Mouse (Mus musculus): ENCODE measurements at regions not wholly inside any gene's neighbourhood (a gene's known extent, or its start where the extent isn't known, plus 50 kb on each side); places are given as distances from the start of the nearest gene placed in this dataset.
A peak's percentile ranks its signal among the peaks of the same experiment; 100 is the strongest.

DNA sequence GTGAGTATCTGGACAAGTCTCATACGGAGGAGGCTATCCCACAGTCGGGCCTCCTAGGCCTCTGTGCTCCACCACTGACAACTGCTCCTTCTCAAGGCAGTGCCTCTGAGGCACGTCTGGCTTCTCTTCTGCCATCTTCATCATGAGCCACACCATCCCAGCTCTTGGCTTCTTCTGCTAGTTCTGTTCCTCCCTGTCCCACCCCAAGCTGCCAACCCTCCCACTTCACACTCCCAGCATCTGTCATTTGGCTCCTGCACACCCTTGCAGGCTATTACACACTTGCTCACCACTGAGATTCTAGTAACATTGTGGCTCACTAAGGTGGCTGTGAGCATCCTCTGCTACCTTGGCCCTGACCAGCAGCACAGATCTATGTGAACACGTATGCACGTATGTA, 221.1 kb upstream of the Slc16a7 start:
- Histone ChIP-seq H3K4me1 (replicated peaks) (no peaks in the 10 kb centered on the region; the same call in 1 of the 2 replicates), H3K9ac (no peak overlapping the region), H3K4me2 (no peak overlapping the region), H3K9me3 (no peaks in the 10 kb centered on the region), H3K36me3 (no peaks in the 10 kb centered on the region), H3K27ac (replicated peaks) (no peak overlapping the region), H3K4me3 (no peak overlapping the region), H3K27me3 (no peaks in the 10 kb centered on the region)
- ATAC-seq (ENCODE audit: low FRiP score, low read depth): no peak
- 82% methylated on average over 5 of the region's 5 CpGs for WGBS

GRCm38 (mm10) chr10:125612773-125613172, 223.5 kb upstream of the Slc16a7 start:
- Histone ChIP-seq H3K4me3 (no peak overlapping the region), H3K4me2 (no peak overlapping the region), H3K27ac (replicated peaks) (no peak overlapping the region), H3K9me3 (no peaks in the 10 kb centered on the region), H3K9ac (no peak overlapping the region), H3K4me1 (replicated peaks) (no peaks in the 10 kb centered on the region; the same call in 1 of the 2 replicates), H3K27me3 (no peaks in the 10 kb centered on the region), H3K36me3 (no peaks in the 10 kb centered on the region)
- 89% methylated on average over 6 of the region's 6 CpGs for WGBS
- ATAC-seq (ENCODE audit: low FRiP score, low read depth): no peak

GRCm38 (mm10) chr10:125621376-125621775, 232.1 kb upstream of the Slc16a7 start:
- ATAC-seq (ENCODE audit: low FRiP score, low read depth): no peak
- H3K9me3 ChIP-seq: no peaks in the 10 kb centered on the region
- no peak overlapping the region for H3K4me3 ChIP-seq
- no peaks in the 10 kb centered on the region for H3K27me3 ChIP-seq
- H3K4me2 ChIP-seq: no peak overlapping the region
- H3K36me3 ChIP-seq: no peaks in the 10 kb centered on the region
- H3K9ac ChIP-seq: no peak overlapping the region
- peaks cover 5% of the 10 kb centered on the region for H3K4me1 ChIP-seq (replicated peaks)
- H3K27ac ChIP-seq (replicated peaks): no peak overlapping the region
- 61% methylated on average over 6 of the region's 6 CpGs for WGBS

- H3K9me3 ChIP-seq: no peaks in the 10 kb centered on the region
- no peak overlapping the region for H3K27ac ChIP-seq (replicated peaks)
- no peak overlapping the region for H3K9ac ChIP-seq
- H3K27me3 ChIP-seq: no peaks in the 10 kb centered on the region
- 11% methylated on average over 7 of the region's 7 CpGs for WGBS
- H3K4me1 ChIP-seq (replicated peaks): peaks cover 5% of the 10 kb centered on the region
- no peak for ATAC-seq (ENCODE audit: low FRiP score, low read depth)
- H3K4me2 ChIP-seq: 0 out of 2 replicates have a peak overlapping the region, but pooled peaks have one; percentile 4
- no peak overlapping the region for H3K4me3 ChIP-seq
- no peaks in the 10 kb centered on the region for H3K36me3 ChIP-seq
Measured at GRCm38 (mm10) chr10:125623836-125624235, 234.6 kb upstream of the Slc16a7 start.

DNA sequence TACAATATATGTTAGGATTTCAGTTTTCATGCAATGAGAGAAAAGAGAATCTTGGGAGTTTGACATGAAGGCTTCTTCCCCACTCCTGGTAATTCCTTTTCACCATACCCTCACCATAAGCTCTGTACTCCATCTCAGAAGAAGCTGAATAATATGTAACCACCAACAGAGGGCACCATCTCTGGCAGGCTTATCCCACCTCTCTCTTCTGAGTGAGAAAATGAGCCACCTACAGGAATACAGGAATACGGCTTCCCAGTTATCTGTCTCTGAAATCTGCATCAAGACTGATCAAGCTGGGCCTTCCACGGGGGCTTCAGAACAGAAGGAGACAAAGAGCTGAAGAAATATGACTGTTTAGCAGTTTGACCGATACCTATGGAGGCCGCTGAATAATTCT, 278.6 kb upstream of the Slc16a7 start:
- Histone ChIP-seq H3K9ac (no peak overlapping the region), H3K36me3 (no peaks in the 10 kb centered on the region), H3K9me3 (no peaks in the 10 kb centered on the region), H3K4me2 (no peak overlapping the region), H3K27me3 (no peaks in the 10 kb centered on the region), H3K4me3 (no peak overlapping the region), H3K4me1 (replicated peaks) (no peaks in the 10 kb centered on the region), H3K27ac (replicated peaks) (no peak overlapping the region)
- ATAC-seq (ENCODE audit: low FRiP score, low read depth): no peak
- 93% methylated on average over 4 of the region's 4 CpGs for WGBS

- no peak overlapping the region for H3K4me3 ChIP-seq
- no peaks in the 10 kb centered on the region for H3K36me3 ChIP-seq
- H3K27ac ChIP-seq (replicated peaks): no peak overlapping the region
- no peak for ATAC-seq (ENCODE audit: low FRiP score, low read depth)
- H3K27me3 ChIP-seq: no peaks in the 10 kb centered on the region
- H3K4me2 ChIP-seq: no peak overlapping the region
- H3K4me1 ChIP-seq (replicated peaks): 0 out of 2 replicates have a peak, but pooled peaks cover 3% of the 10 kb centered on the region
- H3K9me3 ChIP-seq: no peaks in the 10 kb centered on the region
- H3K9ac ChIP-seq: no peak overlapping the region
- WGBS: 43% methylated on average over 11 of the region's 11 CpGs
Measured at GRCm38 (mm10) chr10:125673637-125674036, 284.4 kb upstream of the Slc16a7 start.

DNA sequence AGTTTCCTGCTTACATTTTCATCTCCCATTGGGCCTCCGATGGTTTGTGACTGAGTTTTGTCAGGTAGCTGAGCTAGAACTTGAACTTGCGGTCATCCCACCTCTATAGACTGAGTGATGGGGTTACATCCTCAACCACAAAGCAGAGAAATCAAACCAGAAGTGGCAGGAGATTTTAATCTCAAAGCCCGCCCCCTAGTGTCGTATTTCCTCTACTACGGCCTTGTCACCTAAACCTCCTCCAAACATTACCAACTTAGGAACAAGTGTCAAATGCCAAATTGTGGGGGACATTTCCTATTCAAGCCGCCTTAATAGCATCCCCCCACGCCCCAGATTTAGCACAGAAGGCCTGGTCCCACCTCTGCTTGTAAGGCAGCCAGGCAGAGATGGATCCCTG, 286.3 kb upstream of the Lrig3 start:
- H3K36me3 ChIP-seq: no peaks in the 10 kb centered on the region
- no peaks in the 10 kb centered on the region for H3K4me1 ChIP-seq (replicated peaks)
- H3K27me3 ChIP-seq: no peaks in the 10 kb centered on the region
- ATAC-seq (ENCODE audit: low FRiP score, low read depth): no peak
- H3K9me3 ChIP-seq: no peaks in the 10 kb centered on the region
- WGBS: 80% methylated on average over 7 of the region's 7 CpGs
- H3K4me3 ChIP-seq: no peak overlapping the region
- no peak overlapping the region for H3K27ac ChIP-seq (replicated peaks)
- no peak overlapping the region for H3K4me2 ChIP-seq
- no peak overlapping the region for H3K9ac ChIP-seq

DNA sequence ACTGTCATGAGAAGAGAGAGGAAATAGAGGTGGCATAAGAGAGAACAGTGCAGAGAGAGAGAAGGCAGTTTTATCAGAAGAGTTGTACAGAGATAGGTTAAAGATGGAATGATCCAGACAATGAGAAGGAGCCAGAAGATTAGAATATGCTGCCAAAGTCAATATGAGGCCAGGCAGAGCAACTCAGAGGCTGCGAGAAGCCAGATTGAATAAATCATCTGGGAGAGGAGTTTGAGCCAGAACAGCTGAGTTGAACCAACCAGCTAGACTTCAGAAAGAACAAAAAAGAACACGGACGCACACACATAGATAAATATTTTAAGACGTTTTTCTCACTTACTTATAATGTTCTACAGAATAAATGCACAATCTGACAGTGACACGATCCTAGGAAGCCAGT, 280.8 kb upstream of the Lrig3 start:
- Histone ChIP-seq H3K9ac (no peak overlapping the region), H3K27me3 (no peaks in the 10 kb centered on the region), H3K4me1 (replicated peaks) (no peaks in the 10 kb centered on the region), H3K4me2 (no peak overlapping the region), H3K4me3 (no peak overlapping the region), H3K27ac (replicated peaks) (no peak overlapping the region), H3K9me3 (no peaks in the 10 kb centered on the region), H3K36me3 (no peaks in the 10 kb centered on the region)
- 94% methylated on average over 5 of the region's 5 CpGs for WGBS
- no peak for ATAC-seq (ENCODE audit: low FRiP score, low read depth)

- Histone ChIP-seq H3K27me3 (no peaks in the 10 kb centered on the region), H3K36me3 (no peaks in the 10 kb centered on the region), H3K4me2 (0 out of 2 replicates have a peak overlapping the region, but pooled peaks have one; percentile 7), H3K9me3 (no peaks in the 10 kb centered on the region), H3K4me3 (no peak overlapping the region), H3K4me1 (replicated peaks) (no peaks in the 10 kb centered on the region), H3K9ac (no peak overlapping the region), H3K27ac (replicated peaks) (no peak overlapping the region)
- no peak for ATAC-seq (ENCODE audit: low FRiP score, low read depth)
- WGBS: 38% methylated on average over 7 of the region's 7 CpGs
Measured at GRCm38 (mm10) chr10:125693505-125693904, 272.5 kb upstream of the Lrig3 start.

GRCm38 (mm10) chr10:125696159-125696558, 269.8 kb upstream of the Lrig3 start:
- no peak for ATAC-seq (ENCODE audit: low FRiP score, low read depth)
- WGBS: 91% methylated on average over 5 of the region's 5 CpGs
- Histone ChIP-seq H3K36me3 (no peaks in the 10 kb centered on the region), H3K4me1 (replicated peaks) (no peaks in the 10 kb centered on the region), H3K27ac (replicated peaks) (no peak overlapping the region), H3K4me2 (no peak overlapping the region), H3K9me3 (no peaks in the 10 kb centered on the region), H3K27me3 (no peaks in the 10 kb centered on the region), H3K9ac (no peak overlapping the region), H3K4me3 (no peak overlapping the region)

DNA sequence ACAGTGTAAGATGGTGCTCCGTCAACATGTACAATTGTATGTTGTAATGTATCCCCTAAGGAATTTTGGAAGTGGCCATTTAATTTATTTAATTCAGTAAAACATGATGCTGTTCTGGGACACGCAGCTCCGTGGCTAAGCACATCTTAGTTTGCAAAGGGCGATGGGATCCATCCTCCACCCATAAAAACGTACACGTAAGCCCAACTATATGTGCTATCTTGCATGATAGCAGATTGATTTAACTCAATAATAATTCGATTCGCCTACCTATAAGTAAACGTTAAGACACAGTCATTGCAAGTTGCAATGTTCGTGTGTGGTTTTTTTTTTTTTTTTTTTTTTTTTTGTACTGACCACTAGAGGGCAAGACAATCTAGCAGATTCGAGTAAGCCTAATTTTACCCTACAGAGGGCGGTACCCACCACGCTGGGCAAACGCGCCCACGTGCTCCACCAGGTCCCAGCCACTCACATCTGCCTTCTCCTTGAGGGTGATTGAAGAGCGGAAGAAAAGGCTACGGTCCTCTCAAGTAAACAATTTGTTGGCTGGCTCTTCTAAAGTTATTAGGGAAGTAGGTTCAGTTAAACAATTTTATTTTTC, 240.8 kb upstream of the Lrig3 start:
- no peak for ATAC-seq (ENCODE audit: low FRiP score, low read depth)
- Histone ChIP-seq H3K9ac (no peak overlapping the region), H3K4me2 (peak overlapping the region; percentile 18; the same call in 1 of the 2 replicates), H3K36me3 (no peaks in the 10 kb centered on the region), H3K9me3 (no peaks in the 10 kb centered on the region), H3K4me1 (replicated peaks) (no peaks in the 10 kb centered on the region), H3K27me3 (no peaks in the 10 kb centered on the region), H3K4me3 (no peak overlapping the region), H3K27ac (replicated peaks) (no peak overlapping the region)
- WGBS: 35% methylated on average over 18 of the region's 18 CpGs

- 25% methylated on average over 7 of the region's 7 CpGs for WGBS
- H3K27me3 ChIP-seq: no peaks in the 10 kb centered on the region
- ATAC-seq (ENCODE audit: low FRiP score, low read depth): no peak
- no peak overlapping the region for H3K9ac ChIP-seq
- no peak overlapping the region for H3K4me3 ChIP-seq
- H3K36me3 ChIP-seq: no peaks in the 10 kb centered on the region
- no peaks in the 10 kb centered on the region for H3K9me3 ChIP-seq
- peak overlapping the region; percentile 18; the same call in 1 of the 2 replicates for H3K4me2 ChIP-seq
- no peaks in the 10 kb centered on the region for H3K4me1 ChIP-seq (replicated peaks)
- H3K27ac ChIP-seq (replicated peaks): no peak overlapping the region
Measured at GRCm38 (mm10) chr10:125725681-125726139, 240.3 kb upstream of the Lrig3 start.

DNA sequence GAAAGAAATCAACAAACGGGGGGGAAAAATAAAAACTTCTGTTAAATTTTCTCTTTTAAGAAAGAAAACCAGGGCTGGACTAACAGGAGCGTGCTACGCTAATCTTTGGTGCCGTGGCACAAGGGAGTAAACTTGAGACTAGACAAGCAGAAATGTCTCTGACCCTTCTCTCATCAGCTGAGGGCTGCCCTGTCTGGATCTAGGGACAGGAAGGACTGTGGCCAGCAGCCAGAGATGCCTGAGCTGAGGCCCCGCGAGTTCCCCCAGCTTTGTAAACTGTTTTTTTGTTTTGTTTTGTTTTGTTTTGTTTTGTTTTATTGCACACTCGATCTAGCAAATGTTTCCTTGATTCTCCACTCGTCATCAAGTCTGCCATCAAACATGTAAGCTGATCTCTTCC, 239.4 kb upstream of the Lrig3 start:
- 67% methylated on average over 8 of the region's 8 CpGs for WGBS
- Histone ChIP-seq H3K9ac (no peak overlapping the region), H3K9me3 (no peaks in the 10 kb centered on the region), H3K27ac (replicated peaks) (no peak overlapping the region), H3K27me3 (no peaks in the 10 kb centered on the region), H3K4me3 (no peak overlapping the region), H3K4me1 (replicated peaks) (no peaks in the 10 kb centered on the region), H3K4me2 (no peak overlapping the region), H3K36me3 (no peaks in the 10 kb centered on the region)
- no peak for ATAC-seq (ENCODE audit: low FRiP score, low read depth)

Data from hindbrain, embryonic 15.5 days (tissue).